Mouse (Mus musculus) B cell, adult 2 months (primary cell): Measurements from ENCODE around the gene Cdx2.

ENCODE experiments used
- DNase-seq, 2 experiments: peaks; one replicate each; pipeline ENCODE4 v3.0.0; 2022

Gene Cdx2

GRCm38 (mm10) chr5:147315432-147316075, 8.5 kb upstream of the Cdx2 start:
- DNase-seq = no peak

- DNase-seq = peak in 1 of 2 experiments; percentile 21
Measured at GRCm38 (mm10) chr5:147314646-147315431, 7.8 kb upstream of the Cdx2 start.

- no peak for DNase-seq
Measured at GRCm38 (mm10) chr5:147312830-147313685, 6.0 kb upstream of the Cdx2 start.

- DNase-seq = no peak
Measured at GRCm38 (mm10) chr5:147309786-147310185, 2.7 kb upstream of the Cdx2 start.

- DNase-seq = no peak
Measured at GRCm38 (mm10) chr5:147308451-147308850, 1.4 kb upstream of the Cdx2 start.

GRCm38 (mm10) chr5:147307398-147307785, 322 bp upstream of the Cdx2 start:
- no peak for DNase-seq

- DNase-seq = no peak
Measured at GRCm38 (mm10) chr5:147305856-147306637, 1.0 kb downstream of the Cdx2 start.

- DNase-seq = no peak
Measured at GRCm38 (mm10) chr5:147305166-147305565, 1.9 kb downstream of the Cdx2 start.

- peak in 1 of 2 experiments; percentile 32 for DNase-seq
Measured at GRCm38 (mm10) chr5:147304276-147305155, 2.6 kb downstream of the Cdx2 start.

- no peak for DNase-seq
Measured at GRCm38 (mm10) chr5:147302746-147303400, 4.2 kb downstream of the Cdx2 start.

GRCm38 (mm10) chr5:147302141-147302540, 4.9 kb downstream of the Cdx2 start:
- DNase-seq = no peak

GRCm38 (mm10) chr5:147301781-147302070, 5.3 kb downstream of the Cdx2 start:
- DNase-seq = peak in 1 of 2 experiments; percentile 25

GRCm38 (mm10) chr5:147300917-147301780, 5.9 kb downstream of the Cdx2 start:
- DNase-seq = no peak

GRCm38 (mm10) chr5:147300001-147300363, 7.1 kb downstream of the Cdx2 start:
- DNase-seq = no peak

- peak; percentile 54 to 56 for DNase-seq
Measured at GRCm38 (mm10) chr5:147299255-147300000, 7.6 kb downstream of the Cdx2 start.

- DNase-seq = no peak
Measured at GRCm38 (mm10) chr5:147297249-147297648, 9.8 kb downstream of the Cdx2 start.

- DNase-seq = no peak
Measured at GRCm38 (mm10) chr5:147294121-147294520, 12.9 kb downstream of the Cdx2 start.

GRCm38 (mm10) chr5:147293127-147293910, 13.8 kb downstream of the Cdx2 start:
- DNase-seq = peak; percentile 78
